ENCODE assay signal across 1 mouse cellular context in the genomic region with DNA sequence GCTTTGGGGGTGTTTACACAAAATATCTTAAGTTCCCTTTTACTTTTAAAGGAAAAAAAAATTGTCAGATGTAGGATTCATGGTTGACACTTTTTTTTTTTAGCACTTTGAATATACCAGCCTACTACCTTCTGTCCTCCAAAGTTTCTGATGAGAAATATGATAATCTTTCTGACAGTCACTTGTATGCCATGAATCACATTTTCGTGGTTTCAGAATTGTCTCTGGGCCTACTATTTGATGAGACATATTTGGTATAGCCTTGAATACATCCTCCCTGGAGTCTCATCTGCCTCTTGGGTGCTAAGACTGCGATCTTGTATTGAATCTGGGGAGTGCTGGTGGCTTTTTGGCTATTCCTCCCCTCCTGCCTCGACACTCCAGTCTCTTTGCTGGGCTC.
A peak's percentile ranks its signal among the peaks of the same experiment; 100 is the strongest.
TF ChIP-seq lines count a peak whose summit lies in the region.

No protein-coding gene starts in this region.

TF ChIP-seq in MEL, 35 proteins besides CTCF, POLR2A, EP300 and RAD21:
- TF ChIP-seq JUND (IDR thresholded peaks at IDR 0.05; ENCODE audit: low read depth, low read length) (no peak), ELF1 (IDR thresholded peaks at IDR 0.05; ENCODE audit: low read depth, low read length) (0 out of 2 replicates have a peak, but pooled peaks have one; percentile 5), POLR2AphosphoS2 (IDR thresholded peaks at IDR 0.05; ENCODE audit: low read length) (no peak), USF1 (IDR thresholded peaks at IDR 0.05; ENCODE audit: low read depth, low read length) (no peak), MAX (IDR thresholded peaks at IDR 0.05; ENCODE audit: low read length) (no peak), MXI1 (IDR thresholded peaks at IDR 0.05; ENCODE audit: low read depth, low read length) (no peak), ZNF384 (IDR thresholded peaks at IDR 0.05; ENCODE audit: low read depth, low read length) (peak; percentile 84), CHD2 (IDR thresholded peaks at IDR 0.05; ENCODE audit: low read length) (no peak)
